8 mouse cellular contexts compared by ENCODE assay signal in genomic region chr10:112929222-112929615, GRCm38 (mm10). TPM values are rescaled to one million over a fixed set of nuclear protein-coding genes. Genes with fewer than 3 reads are reported as not detected.
DNase-seq lines count a peak whose midpoint lies in the region; ATAC-seq and TF ChIP-seq lines count a peak whose summit lies in the region.

No protein-coding gene starts in this region.

- peak; percentile 14; the same call in 1 of the 2 replicates for ATAC-seq in granulocyte monocyte progenitor cell, adult 5-6 weeks (replicated peaks; ENCODE audit: poor library complexity, severe bottlenecking)

- peak overlapping the region; percentile 73 for H3K9ac ChIP-seq in heart, adult 2 months (ENCODE audit: low read depth, low read length)

- WGBS in heart, adult 2 months, result 34% methylated on average over 9 of the region's 9 CpGs

- DNase-seq in heart, adult 2 months, result no peak
- DNase-seq in heart, adult 11 months, result no peak
- DNase-seq in lung, postnatal 25 days (ENCODE audit: low spot score), result peak; percentile 12
- DNase-seq in yolk sac, embryonic 10.5 days (ENCODE audit: low spot score), result no peak
- DNase-seq in cerebellum, adult 9-11 months, result no peak
- no peak for DNase-seq in frontal cortex, postnatal 10 days (ENCODE audit: low spot score in 2 of 2)

- H3K4me1 ChIP-seq in heart, adult 2 months (ENCODE audit: control insufficient read depth, insufficient read depth, low read length), result peaks cover 12% of the 10 kb centered on the region
- H3K4me1 ChIP-seq in E14TG2a.4 (replicated peaks; ENCODE audit: low read depth, low read length), result peaks cover 28% of the 10 kb centered on the region

- intact Hi-C loops in heart, adult 2 months (cut with DNase I), result no loop called here

- H3K79me2 ChIP-seq in heart, adult 2 months (replicated peaks; ENCODE audit: control insufficient read depth, insufficient read depth, low read length), result no peaks in the 10 kb centered on the region; the same call in 1 of the 2 replicates

- no peak for TF ChIP-seq POLR2A in heart, adult 2 months (IDR thresholded peaks at IDR 0.05; ENCODE audit: insufficient read depth, low read depth, low read length)

- H3K36me3 ChIP-seq in heart, adult 2 months (ENCODE audit: control insufficient read depth, insufficient read depth, low read length), result peaks cover 31% of the 10 kb centered on the region
- H3K36me3 ChIP-seq in E14TG2a.4 (ENCODE audit: insufficient read depth, low read length), result peaks cover 28% of the 10 kb centered on the region

- H3K27ac ChIP-seq in heart, adult 2 months, result peak overlapping the region; percentile 98

- H3K4me3 ChIP-seq in heart, adult 2 months, result peak overlapping the region; percentile 86
- H3K4me3 ChIP-seq in E14TG2a.4 (replicated peaks; ENCODE audit: low read length), result peak overlapping the region; percentile 87

- no peaks in the 10 kb centered on the region for H3K27me3 ChIP-seq in heart, adult 2 months (ENCODE audit: control insufficient read depth, insufficient read depth, low read length)
- H3K27me3 ChIP-seq in E14TG2a.4 (ENCODE audit: insufficient read depth, low read length), result no peaks in the 10 kb centered on the region

- H3K9me3 ChIP-seq in E14TG2a.4 (ENCODE audit: low read length), result no peaks in the 10 kb centered on the region

- TF ChIP-seq EP300 in heart, adult 2 months (IDR thresholded peaks at IDR 0.05; ENCODE audit: insufficient read depth, low read depth, low read length), result no peak

- TF ChIP-seq CTCF in heart, adult 2 months (IDR thresholded peaks at IDR 0.05), result peak; percentile 65
- no peak for TF ChIP-seq CTCF in E14TG2a.4 (conservative IDR thresholded peaks at IDR 0.05; ENCODE audit: low read length)

RNA-seq across cellular contexts. Expression of gene Atxn7l3b, which starts 0.4 kb away (rescaled TPM):
- 10 to 100 TPM; 24.5 to 24.7 TPM for total RNA-seq in heart, adult 2 months (2021)
- polyA plus RNA-seq in heart, adult 2 months (2012; rRNA removed), result 10.4 and 17.2 TPM in 2 replicates
- total RNA-seq in granulocyte monocyte progenitor cell, adult 5-6 weeks (2014; fragmentation: Nextera tagmentation), result 45.9 and 53.3 TPM in 2 replicates
- total RNA-seq in granulocyte monocyte progenitor cell, adult 5-6 weeks (2017), result 62.7 and 64.7 TPM in 2 replicates
